Mouse (Mus musculus): ENCODE measurements at regions not wholly inside any gene's neighbourhood (a gene's known extent, or its start where the extent isn't known, plus 50 kb on each side); places are given as distances from the start of the nearest gene placed in this dataset.
A peak's percentile ranks its signal among the peaks of the same experiment; 100 is the strongest.

DNA sequence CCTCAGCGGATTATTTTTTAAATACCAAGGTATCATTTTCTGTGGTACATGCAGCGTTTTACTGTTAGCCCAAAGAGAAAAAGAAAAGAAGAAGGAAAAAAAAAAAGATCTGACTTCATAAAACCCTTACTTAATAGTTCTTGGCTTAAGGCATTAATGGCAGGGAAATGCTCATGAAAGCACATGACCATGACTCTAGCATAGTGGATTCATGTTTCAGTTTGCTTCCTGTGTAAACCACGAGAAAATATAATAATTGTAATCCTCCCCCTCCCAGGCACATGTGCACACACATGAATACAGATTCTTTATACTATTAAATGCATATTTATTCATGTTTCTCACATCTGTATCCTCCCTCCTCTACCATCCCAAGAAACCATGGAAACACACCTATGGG lies 486.9 kb upstream of the Gm9747 start:
- no peaks in the 10 kb centered on the region for H3K9me3 ChIP-seq (ENCODE audit: control insufficient read depth, low read depth, low read length)

GRCm38 (mm10) chr1:81747025-81747424 lies 485.9 kb upstream of the Gm9747 start:
- no peak for ATAC-seq (ENCODE audit: insufficient number of reproducible peaks, insufficient read depth, low FRiP score, low read depth)
- H3K27me3 ChIP-seq (ENCODE audit: control insufficient read depth, insufficient read depth, low read length), result no peaks in the 10 kb centered on the region
- WGBS, result 49% methylated on average over 3 of the region's 3 CpGs
- H3K4me3 ChIP-seq (ENCODE audit: low read depth, low read length), result no peak overlapping the region
- H3K9ac ChIP-seq (replicated peaks; ENCODE audit: low read depth, low read length), result no peak overlapping the region
- H3K4me2 ChIP-seq (replicated peaks; ENCODE audit: low read depth, low read length), result no peak overlapping the region
- no peak overlapping the region for H3K27ac ChIP-seq (ENCODE audit: low read length)
- H3K9me3 ChIP-seq (ENCODE audit: control insufficient read depth, low read depth, low read length), result no peaks in the 10 kb centered on the region
- no peaks in the 10 kb centered on the region for H3K36me3 ChIP-seq (ENCODE audit: control insufficient read depth, insufficient read depth, low read length)
- peaks cover 9% of the 10 kb centered on the region; the same call in 1 of the 2 replicates for H3K4me1 ChIP-seq (ENCODE audit: control insufficient read depth, insufficient read depth, low read length)

More for the DNA sequence above, 486.9 kb upstream of the Gm9747 start:
- WGBS, result 83% methylated on average over 3 of the region's 3 CpGs
- no peak overlapping the region for H3K4me2 ChIP-seq (replicated peaks; ENCODE audit: low read depth, low read length)
- no peak overlapping the region for H3K4me3 ChIP-seq (ENCODE audit: low read depth, low read length)
- no peak overlapping the region for H3K9ac ChIP-seq (replicated peaks; ENCODE audit: low read depth, low read length)
- peaks cover 9% of the 10 kb centered on the region; the same call in 1 of the 2 replicates for H3K4me1 ChIP-seq (ENCODE audit: control insufficient read depth, insufficient read depth, low read length)
- no peaks in the 10 kb centered on the region for H3K27me3 ChIP-seq (ENCODE audit: control insufficient read depth, insufficient read depth, low read length)
- no peak overlapping the region for H3K27ac ChIP-seq (ENCODE audit: low read length)
- no peak for ATAC-seq (ENCODE audit: insufficient number of reproducible peaks, insufficient read depth, low FRiP score, low read depth)
- H3K36me3 ChIP-seq (ENCODE audit: control insufficient read depth, insufficient read depth, low read length), result no peaks in the 10 kb centered on the region

DNA sequence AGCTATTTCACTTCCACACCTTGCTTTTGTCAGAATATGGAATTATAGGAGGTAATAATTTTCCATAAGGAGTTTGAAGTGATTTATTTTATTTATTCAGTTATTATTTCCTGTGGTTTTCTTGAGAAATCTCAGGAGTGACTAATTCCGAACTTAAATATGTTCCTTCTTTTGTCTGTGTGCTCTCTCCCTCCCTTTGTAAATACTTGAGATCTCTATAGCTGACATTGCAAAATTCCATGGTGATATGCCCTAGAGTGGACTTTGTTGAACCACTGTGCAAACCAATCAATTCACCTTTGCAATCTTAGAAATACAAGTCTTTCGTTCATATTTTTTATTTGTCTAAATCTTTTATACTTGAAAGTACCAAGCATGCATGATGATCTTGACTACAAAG lies 478.8 kb upstream of the Gm9747 start:
- Histone ChIP-seq H3K27me3 (ENCODE audit: control insufficient read depth, insufficient read depth, low read length) (no peaks in the 10 kb centered on the region), H3K9me3 (ENCODE audit: control insufficient read depth, low read depth, low read length) (no peaks in the 10 kb centered on the region), H3K9ac (replicated peaks; ENCODE audit: low read depth, low read length) (no peak overlapping the region), H3K27ac (ENCODE audit: low read length) (no peak overlapping the region), H3K4me3 (ENCODE audit: low read depth, low read length) (no peak overlapping the region), H3K36me3 (ENCODE audit: control insufficient read depth, insufficient read depth, low read length) (no peaks in the 10 kb centered on the region), H3K4me1 (ENCODE audit: control insufficient read depth, insufficient read depth, low read length) (no peaks in the 10 kb centered on the region), H3K4me2 (replicated peaks; ENCODE audit: low read depth, low read length) (no peak overlapping the region)
- 67% methylated on average over 2 of the region's 2 CpGs for WGBS
- 0 out of 2 replicates have a peak, but pooled peaks have one; percentile 63 for ATAC-seq (ENCODE audit: insufficient number of reproducible peaks, insufficient read depth, low FRiP score, low read depth)

- no peak overlapping the region for H3K4me3 ChIP-seq (ENCODE audit: low read depth, low read length)
- ATAC-seq (ENCODE audit: insufficient number of reproducible peaks, insufficient read depth, low FRiP score, low read depth), result no peak
- no peak overlapping the region for H3K27ac ChIP-seq (ENCODE audit: low read length)
- no peaks in the 10 kb centered on the region for H3K4me1 ChIP-seq (ENCODE audit: control insufficient read depth, insufficient read depth, low read length)
- no peaks in the 10 kb centered on the region for H3K9me3 ChIP-seq (ENCODE audit: control insufficient read depth, low read depth, low read length)
- H3K27me3 ChIP-seq (ENCODE audit: control insufficient read depth, insufficient read depth, low read length), result no peaks in the 10 kb centered on the region
- H3K9ac ChIP-seq (replicated peaks; ENCODE audit: low read depth, low read length), result no peak overlapping the region
- no peaks in the 10 kb centered on the region for H3K36me3 ChIP-seq (ENCODE audit: control insufficient read depth, insufficient read depth, low read length)
- H3K4me2 ChIP-seq (replicated peaks; ENCODE audit: low read depth, low read length), result no peak overlapping the region
- 65% methylated on average over 3 of the region's 3 CpGs for WGBS
Measured at GRCm38 (mm10) chr1:81755281-81755680, 477.6 kb upstream of the Gm9747 start.

DNA sequence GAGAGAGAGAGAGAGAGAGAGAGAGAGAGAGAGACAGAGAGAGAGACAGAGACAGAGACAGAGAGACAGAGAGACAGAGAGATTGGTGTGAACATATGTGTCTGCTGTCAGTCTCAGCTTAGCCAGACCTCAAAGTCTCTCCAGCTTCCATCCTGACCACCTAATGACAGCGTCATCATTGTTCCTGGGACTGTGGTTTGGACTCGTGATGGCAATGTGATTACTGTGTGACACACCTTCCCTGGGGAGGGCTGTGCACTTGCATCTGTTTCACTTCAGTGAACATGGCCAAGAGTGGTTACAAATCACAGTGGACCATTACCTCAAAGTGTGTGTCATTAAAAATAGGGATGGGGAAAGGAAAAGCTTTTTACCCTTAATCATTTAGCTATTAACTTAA lies 477.2 kb upstream of the Gm9747 start:
- no peak overlapping the region for H3K4me3 ChIP-seq (ENCODE audit: low read depth, low read length)
- 65% methylated on average over 2 of the region's 2 CpGs for WGBS
- H3K9me3 ChIP-seq (ENCODE audit: control insufficient read depth, low read depth, low read length), result no peaks in the 10 kb centered on the region
- no peak for ATAC-seq (ENCODE audit: insufficient number of reproducible peaks, insufficient read depth, low FRiP score, low read depth)
- H3K4me2 ChIP-seq (replicated peaks; ENCODE audit: low read depth, low read length), result no peak overlapping the region
- H3K4me1 ChIP-seq (ENCODE audit: control insufficient read depth, insufficient read depth, low read length), result no peaks in the 10 kb centered on the region
- H3K27me3 ChIP-seq (ENCODE audit: control insufficient read depth, insufficient read depth, low read length), result no peaks in the 10 kb centered on the region
- no peaks in the 10 kb centered on the region for H3K36me3 ChIP-seq (ENCODE audit: control insufficient read depth, insufficient read depth, low read length)
- no peak overlapping the region for H3K27ac ChIP-seq (ENCODE audit: low read length)
- no peak overlapping the region for H3K9ac ChIP-seq (replicated peaks; ENCODE audit: low read depth, low read length)

DNA sequence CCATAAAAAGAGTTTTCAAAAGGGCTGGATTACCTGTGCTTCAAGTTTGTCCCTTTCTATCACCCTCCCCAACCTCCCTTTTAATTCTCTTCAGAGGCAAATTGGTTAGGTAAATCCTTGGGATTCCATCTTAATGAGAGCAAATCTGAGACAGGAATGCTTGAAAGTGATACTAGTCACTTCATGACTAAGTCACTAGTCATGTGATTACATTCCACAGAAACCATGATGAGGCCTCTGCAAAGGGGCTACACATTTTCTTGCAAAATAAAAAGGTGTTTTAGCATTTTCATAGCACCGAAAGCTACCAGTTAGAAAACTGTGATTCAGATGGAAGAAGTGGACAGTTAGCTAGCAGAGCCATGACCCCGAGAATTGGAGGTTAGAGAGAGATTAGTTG lies 473.0 kb upstream of the Gm9747 start:
- no peak overlapping the region for H3K4me3 ChIP-seq (ENCODE audit: low read depth, low read length)
- no peak overlapping the region for H3K9ac ChIP-seq (replicated peaks; ENCODE audit: low read depth, low read length)
- no peak for ATAC-seq (ENCODE audit: insufficient number of reproducible peaks, insufficient read depth, low FRiP score, low read depth)
- WGBS, result 79% methylated on average over 2 of the region's 2 CpGs
- H3K36me3 ChIP-seq (ENCODE audit: control insufficient read depth, insufficient read depth, low read length), result no peaks in the 10 kb centered on the region
- H3K27me3 ChIP-seq (ENCODE audit: control insufficient read depth, insufficient read depth, low read length), result no peaks in the 10 kb centered on the region
- H3K27ac ChIP-seq (ENCODE audit: low read length), result no peak overlapping the region
- peaks cover 3% of the 10 kb centered on the region; the same call in 1 of the 2 replicates for H3K9me3 ChIP-seq (ENCODE audit: control insufficient read depth, low read depth, low read length)
- no peaks in the 10 kb centered on the region for H3K4me1 ChIP-seq (ENCODE audit: control insufficient read depth, insufficient read depth, low read length)
- no peak overlapping the region for H3K4me2 ChIP-seq (replicated peaks; ENCODE audit: low read depth, low read length)

GRCm38 (mm10) chr1:81771704-81772103 lies 461.2 kb upstream of the Gm9747 start:
- H3K9ac ChIP-seq (replicated peaks; ENCODE audit: low read depth, low read length), result no peak overlapping the region
- H3K27ac ChIP-seq (ENCODE audit: low read length), result no peak overlapping the region
- no peak overlapping the region for H3K4me2 ChIP-seq (replicated peaks; ENCODE audit: low read depth, low read length)
- WGBS, result 92% methylated on average over 3 of the region's 3 CpGs
- no peaks in the 10 kb centered on the region for H3K4me1 ChIP-seq (ENCODE audit: control insufficient read depth, insufficient read depth, low read length)
- ATAC-seq (ENCODE audit: insufficient number of reproducible peaks, insufficient read depth, low FRiP score, low read depth), result no peak
- no peaks in the 10 kb centered on the region for H3K36me3 ChIP-seq (ENCODE audit: control insufficient read depth, insufficient read depth, low read length)
- no peaks in the 10 kb centered on the region for H3K9me3 ChIP-seq (ENCODE audit: control insufficient read depth, low read depth, low read length)
- H3K27me3 ChIP-seq (ENCODE audit: control insufficient read depth, insufficient read depth, low read length), result no peaks in the 10 kb centered on the region
- H3K4me3 ChIP-seq (ENCODE audit: low read depth, low read length), result no peak overlapping the region

DNA sequence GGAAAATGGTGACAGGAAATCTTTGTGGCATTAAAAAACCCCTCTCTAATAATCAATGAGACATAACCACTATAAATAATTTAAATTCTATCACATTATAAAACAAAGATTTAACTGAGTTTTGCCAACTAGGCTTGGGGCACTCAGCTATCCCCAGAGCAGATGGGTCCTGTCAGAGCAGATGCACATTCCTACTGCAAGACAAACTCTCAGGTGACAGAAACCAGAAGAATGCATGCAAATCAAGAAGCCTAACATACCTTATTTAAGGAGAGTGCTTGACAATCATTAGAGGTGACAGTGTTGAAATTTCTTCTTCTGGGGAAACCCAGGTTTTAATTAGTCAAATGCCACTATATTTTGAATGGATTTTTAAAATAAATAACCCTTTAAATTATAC lies 452.3 kb upstream of the Gm9747 start:
- Histone ChIP-seq H3K9me3 (ENCODE audit: control insufficient read depth, low read depth, low read length) (no peaks in the 10 kb centered on the region), H3K4me2 (replicated peaks; ENCODE audit: low read depth, low read length) (no peak overlapping the region), H3K4me3 (ENCODE audit: low read depth, low read length) (no peak overlapping the region), H3K9ac (replicated peaks; ENCODE audit: low read depth, low read length) (no peak overlapping the region), H3K27ac (ENCODE audit: low read length) (no peak overlapping the region), H3K36me3 (ENCODE audit: control insufficient read depth, insufficient read depth, low read length) (no peaks in the 10 kb centered on the region), H3K4me1 (ENCODE audit: control insufficient read depth, insufficient read depth, low read length) (no peaks in the 10 kb centered on the region), H3K27me3 (ENCODE audit: control insufficient read depth, insufficient read depth, low read length) (no peaks in the 10 kb centered on the region)
- ATAC-seq (ENCODE audit: insufficient number of reproducible peaks, insufficient read depth, low FRiP score, low read depth), result no peak

DNA sequence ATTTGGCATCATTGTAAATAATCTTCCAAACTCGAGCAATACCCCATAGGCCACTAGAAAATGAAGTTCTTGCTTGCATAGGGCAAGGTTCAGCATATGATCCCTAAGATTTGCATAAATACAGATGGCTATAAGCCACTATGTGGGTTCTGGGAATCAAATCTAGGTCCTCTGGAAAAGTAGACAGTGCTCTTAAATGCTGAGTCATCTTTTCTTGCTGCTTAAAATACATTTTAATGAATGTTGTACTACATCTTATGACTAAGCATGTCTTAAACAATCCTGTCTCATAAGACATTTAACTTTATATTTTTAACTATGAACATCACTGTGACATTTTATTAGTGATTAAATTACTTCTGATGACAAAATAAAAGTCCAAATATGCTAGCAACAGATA lies 448.6 kb upstream of the Gm9747 start:
- Histone ChIP-seq H3K4me1 (ENCODE audit: control insufficient read depth, insufficient read depth, low read length) (no peaks in the 10 kb centered on the region), H3K36me3 (ENCODE audit: control insufficient read depth, insufficient read depth, low read length) (no peaks in the 10 kb centered on the region), H3K9ac (replicated peaks; ENCODE audit: low read depth, low read length) (no peak overlapping the region), H3K4me3 (ENCODE audit: low read depth, low read length) (no peak overlapping the region), H3K27me3 (ENCODE audit: control insufficient read depth, insufficient read depth, low read length) (no peaks in the 10 kb centered on the region), H3K9me3 (ENCODE audit: control insufficient read depth, low read depth, low read length) (no peaks in the 10 kb centered on the region), H3K4me2 (replicated peaks; ENCODE audit: low read depth, low read length) (no peak overlapping the region), H3K27ac (ENCODE audit: low read length) (no peak overlapping the region)
- no peak for ATAC-seq (ENCODE audit: insufficient number of reproducible peaks, insufficient read depth, low FRiP score, low read depth)
- WGBS, result 66% methylated on average over 1 of the region's 1 CpGs
